8 mouse cellular contexts compared by ENCODE assay signal in the genomic region with DNA sequence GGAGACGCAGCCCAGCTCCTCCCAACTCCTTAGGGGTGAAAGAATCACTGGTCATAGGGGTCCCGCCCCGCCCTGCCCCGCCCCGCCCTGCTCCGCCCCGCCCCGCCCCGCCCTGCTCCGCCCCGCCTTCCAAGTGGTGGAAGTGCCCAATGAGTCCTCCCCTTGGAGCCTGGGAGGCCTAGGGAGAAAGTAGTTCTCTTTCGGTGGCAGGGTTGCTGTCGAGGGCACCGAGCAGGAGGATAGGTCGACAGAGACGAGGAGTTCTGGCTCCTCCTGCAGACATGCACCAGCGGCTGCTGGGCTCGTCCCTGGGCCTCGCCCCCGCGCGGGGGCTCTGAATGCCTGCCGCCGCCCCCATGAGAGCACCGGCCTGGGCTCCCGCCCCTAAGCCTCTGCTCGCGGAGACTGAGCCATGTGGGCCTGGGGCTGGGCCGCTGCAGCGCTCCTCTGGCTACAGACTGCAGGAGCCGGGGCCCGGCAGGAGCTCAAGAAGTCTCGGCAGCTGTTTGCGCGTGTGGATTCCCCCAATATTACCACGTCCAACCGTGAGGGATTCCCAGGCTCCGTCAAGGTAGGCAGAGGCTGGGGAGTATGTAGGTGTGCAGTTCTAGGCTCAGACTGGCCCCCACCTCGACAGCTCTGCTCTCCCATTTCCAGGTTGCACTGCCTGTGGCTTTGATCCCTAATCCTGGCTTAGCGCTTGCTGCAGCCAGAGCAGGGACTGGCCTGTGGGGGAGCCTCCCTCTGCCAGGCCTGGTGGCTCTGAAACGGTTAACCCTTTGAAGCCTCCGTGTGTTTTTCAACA. TPM values are rescaled to one million over a fixed set of nuclear protein-coding genes. Genes with fewer than 3 reads are reported as not detected.
DNase-seq lines count a peak whose midpoint lies in the region; ATAC-seq and TF ChIP-seq lines count a peak whose summit lies in the region.

C1qtnf12 (plus strand) TSS at position 152 of the 805 bp plus-strand sequence.

- 2% methylated on average over 42 of the region's 42 CpGs for WGBS in hindbrain, postnatal 0 days

- H3K4me2 ChIP-seq in hindbrain, postnatal 0 days (ENCODE audit: low read depth, low read length): peak within 1 kb of the TSS; percentile 76

- H3K4me1 ChIP-seq in hindbrain, postnatal 0 days (ENCODE audit: insufficient read depth, low read length): no peaks in the 10 kb centered on the region; the same call in 1 of the 2 replicates

- peak within 1 kb of the TSS; percentile 60 for H3K9ac ChIP-seq in hindbrain, postnatal 0 days (replicated peaks; ENCODE audit: low read length)

- peaks cover 18% of the 10 kb centered on the region for H3K36me3 ChIP-seq in hindbrain, postnatal 0 days (ENCODE audit: insufficient read depth, low read length)

- DNase-seq in cerebellum, adult 8-10 months: no peak
- peak; percentile 72 for DNase-seq in embryo, embryonic 10.5 days (ENCODE audit: low spot score)
- peak; percentile 47 for DNase-seq in gastrocnemius, postnatal 25 days
- DNase-seq in hindbrain, postnatal 0 days (ENCODE audit: low spot score): peak; percentile 41
- DNase-seq in left cerebral cortex, postnatal 4 days: peak; percentile 37
- DNase-seq in skeletal muscle tissue, adult 2 months (ENCODE audit: low read depth, low spot score): peak; percentile 35

- peak; percentile 23; the same call in 1 of the 2 replicates for ATAC-seq in cerebellum, adult (ENCODE audit: insufficient number of reproducible peaks, low FRiP score, low TSS enrichment)
- ATAC-seq in hindbrain, postnatal 0 days: peak; percentile 72
- ATAC-seq in megakaryocyte-erythroid progenitor cell, adult 5-6 weeks (replicated peaks; ENCODE audit: low FRiP score, low TSS enrichment, poor library complexity, severe bottlenecking): peak; percentile 71

- H3K27me3 ChIP-seq in hindbrain, postnatal 0 days (ENCODE audit: insufficient read depth, low read length): no peaks in the 10 kb centered on the region

- intact Hi-C loops in left cerebral cortex, postnatal 4 days (cut with DNase I): no loop called here

- TF ChIP-seq CTCF in hindbrain, postnatal 0 days (IDR thresholded peaks at IDR 0.05; ENCODE audit: low read depth): no peak

- H3K4me3 ChIP-seq in hindbrain, postnatal 0 days (ENCODE audit: low read length): peak within 1 kb of the TSS; percentile 41

- H3K9me3 ChIP-seq in hindbrain, postnatal 0 days (ENCODE audit: low read length): no peaks in the 10 kb centered on the region

- H3K27ac ChIP-seq in hindbrain, postnatal 0 days: peak within 1 kb of the TSS; percentile 60

RNA-seq across cellular contexts. Expression of gene C1qtnf12, which starts in this region (rescaled TPM):
- total RNA-seq in gastrocnemius, postnatal 25 days (2021): 10 to 100 TPM; 14.7 to 16.1 TPM
- 26.6 and 35.2 TPM in 2 replicates for total RNA-seq in hindbrain, postnatal 0 days (2014; rRNA removed)
- 21.8 and 22.8 TPM in 2 replicates for polyA plus RNA-seq in hindbrain, postnatal 0 days (2015; fragmentation: Nextera tagmentation; extraction: Ambion mirVana)
- total RNA-seq in left cerebral cortex, postnatal 4 days (2021): 10 to 100 TPM; 12.0 to 14.8 TPM
- total RNA-seq in megakaryocyte-erythroid progenitor cell, adult 5-6 weeks (2014; fragmentation: Nextera tagmentation): 923 and 965 TPM in 2 replicates
- 161 and 357 TPM in 2 replicates for total RNA-seq in megakaryocyte-erythroid progenitor cell, adult 5-6 weeks (2017)
